Mouse (Mus musculus) midbrain, embryonic 16.5 days (tissue): Measurements from ENCODE around the gene Aagab. TPM values are rescaled to one million over a fixed set of nuclear protein-coding genes. Genes with fewer than 3 reads are reported as not detected.

ENCODE experiments used
- ATAC-seq: fragments of 200-750 bp; cut with Nextera tagmentation; 2 replicates; pipeline ENCODE4 v1.8.0; 2017; ENCODE audit warnings: moderate TSS enrichment
- H3K27ac ChIP-seq: fragments of 300-500 bp; sonication (generic); 2 replicates; pipeline ENCODE4 v1.5.1; 2014; ENCODE audit warnings: mild to moderate bottlenecking, low read length, mixed read lengths
- H3K27me3 ChIP-seq: fragments of 300-500 bp; sonication (generic); 2 replicates; pipeline ENCODE4 v1.6.1; 2014; ENCODE audit warnings: low read depth, low read length, mixed read lengths; ENCODE audit not compliant: control insufficient read depth, insufficient read depth
- H3K36me3 ChIP-seq: fragments of 300-500 bp; sonication (generic); 2 replicates; pipeline ENCODE4 v1.6.1; 2014; ENCODE audit warnings: mild to moderate bottlenecking, low read length, moderate library complexity, mixed read lengths; ENCODE audit not compliant: control insufficient read depth, insufficient read depth
- H3K4me1 ChIP-seq: fragments of 300-500 bp; sonication (generic); 2 replicates; pipeline ENCODE4 v1.6.1; 2014; ENCODE audit warnings: mild to moderate bottlenecking, low read length, mixed read lengths; ENCODE audit not compliant: control insufficient read depth, insufficient read depth
- H3K4me2 ChIP-seq: fragments of 300-500 bp; sonication (generic); 2 replicates; pipeline ENCODE4 v1.6.1; 2014; ENCODE audit warnings: mild to moderate bottlenecking, low read length, mixed read lengths
- H3K4me3 ChIP-seq: fragments of 300-500 bp; sonication (generic); 2 replicates; pipeline ENCODE4 v1.5.1; 2014; ENCODE audit warnings: low read depth, mild to moderate bottlenecking, low read length, moderate library complexity, mixed read lengths
- H3K9ac ChIP-seq: fragments of 300-500 bp; sonication (generic); 2 replicates; pipeline ENCODE4 v1.6.1; 2014; ENCODE audit warnings: low read depth, low read length, mixed read lengths
- H3K9me3 ChIP-seq: fragments of 300-500 bp; sonication (generic); replicated peaks from 2 replicates; pipeline ENCODE4 v1.6.1; 2014; ENCODE audit warnings: mild to moderate bottlenecking, low read length, mixed read lengths; ENCODE audit not compliant: control insufficient read depth, poor library complexity, severe bottlenecking
- WGBS: fragments of 180-500 bp; shearing (Covaris S2); extraction: QIAGEN DNeasy Blood & Tissue Kit; methylation state at CpG from one replicate; pipeline ENCODE4 v1.1.7; 2014; 5-methylcytosine and 5-hydroxymethylcytosine counted together
- polyA plus RNA-seq: library from polyadenylated mRNA; unstranded; fragments of >200 nt; fragmentation: Nextera tagmentation; extraction: Ambion mirVana; gene quantifications from 2 replicates; pipeline ENCODE4 v1.2.1, GENCODE M21; 2015

Gene Aagab
- polyA plus RNA-seq, 1 experiment from 2014 or later: 69.6 TPM

DNA sequence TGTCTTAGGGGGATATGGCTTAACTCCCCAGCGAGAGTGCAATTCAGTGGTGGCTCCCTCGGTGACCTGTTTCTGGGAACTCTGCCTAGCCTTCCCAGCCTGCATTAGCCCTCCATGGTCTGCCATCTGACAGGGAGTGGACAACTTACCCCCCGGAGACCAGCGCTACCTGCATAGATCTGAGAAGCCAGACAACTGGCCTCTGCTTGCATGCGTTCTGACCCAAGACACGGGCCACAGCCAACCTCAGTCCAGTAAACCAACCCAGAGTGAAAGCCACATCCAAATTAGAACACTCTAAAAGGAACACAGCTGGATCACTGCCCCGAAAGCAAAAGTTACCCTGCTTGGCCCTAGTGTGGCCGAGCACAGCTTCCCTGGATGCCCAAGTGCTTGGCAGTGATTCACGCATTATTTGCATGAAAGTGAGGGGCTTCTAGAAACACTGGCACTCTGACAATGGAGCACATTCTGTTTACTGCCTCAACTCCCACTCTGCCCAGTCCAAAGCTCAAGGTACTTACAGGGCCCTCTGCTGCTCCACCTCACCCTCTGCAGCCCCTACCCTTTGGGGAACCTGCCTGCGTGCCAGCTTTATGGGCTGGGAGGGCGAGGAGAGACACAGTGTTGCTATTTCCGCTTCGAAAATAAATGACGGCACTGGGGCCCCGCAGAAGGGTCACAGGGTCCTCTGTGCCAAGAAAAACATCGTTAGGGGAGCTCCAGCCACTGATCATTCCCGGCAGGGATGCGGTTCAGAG, 64.3 kb downstream of the Aagab start:
- no peak overlapping the region for H3K4me2 ChIP-seq
- 67% methylated on average over 18 of the region's 18 CpGs for WGBS
- H3K4me3 ChIP-seq: no peak overlapping the region
- ATAC-seq: peak; percentile 25; the same call in 1 of the 2 replicates
- H3K9me3 ChIP-seq: no peaks in the 10 kb centered on the region
- no peak overlapping the region for H3K9ac ChIP-seq
- no peaks in the 10 kb centered on the region for H3K27me3 ChIP-seq
- no peaks in the 10 kb centered on the region for H3K36me3 ChIP-seq
- peaks cover 12% of the 10 kb centered on the region for H3K4me1 ChIP-seq
- no peak overlapping the region for H3K27ac ChIP-seq

GRCm38 (mm10) chr9:63667373-63667724, 64.9 kb downstream of the Aagab start:
- H3K27me3 ChIP-seq: no peaks in the 10 kb centered on the region
- peaks cover 12% of the 10 kb centered on the region for H3K4me1 ChIP-seq
- ATAC-seq: no peak
- H3K9ac ChIP-seq: no peak overlapping the region
- H3K4me2 ChIP-seq: no peak overlapping the region
- H3K27ac ChIP-seq: no peak overlapping the region
- no peaks in the 10 kb centered on the region for H3K36me3 ChIP-seq
- H3K9me3 ChIP-seq: no peaks in the 10 kb centered on the region
- no peak overlapping the region for H3K4me3 ChIP-seq
- WGBS: 81% methylated on average over 8 of the region's 8 CpGs

GRCm38 (mm10) chr9:63668621-63669020, 66.2 kb downstream of the Aagab start:
- H3K27me3 ChIP-seq: no peaks in the 10 kb centered on the region
- no peaks in the 10 kb centered on the region for H3K9me3 ChIP-seq
- H3K36me3 ChIP-seq: no peaks in the 10 kb centered on the region
- no peak overlapping the region for H3K9ac ChIP-seq
- H3K4me3 ChIP-seq: no peak overlapping the region
- no peak overlapping the region for H3K27ac ChIP-seq
- ATAC-seq: no peak
- WGBS: 70% methylated on average over 1 of the region's 1 CpGs
- peaks cover 12% of the 10 kb centered on the region for H3K4me1 ChIP-seq
- no peak overlapping the region for H3K4me2 ChIP-seq

DNA sequence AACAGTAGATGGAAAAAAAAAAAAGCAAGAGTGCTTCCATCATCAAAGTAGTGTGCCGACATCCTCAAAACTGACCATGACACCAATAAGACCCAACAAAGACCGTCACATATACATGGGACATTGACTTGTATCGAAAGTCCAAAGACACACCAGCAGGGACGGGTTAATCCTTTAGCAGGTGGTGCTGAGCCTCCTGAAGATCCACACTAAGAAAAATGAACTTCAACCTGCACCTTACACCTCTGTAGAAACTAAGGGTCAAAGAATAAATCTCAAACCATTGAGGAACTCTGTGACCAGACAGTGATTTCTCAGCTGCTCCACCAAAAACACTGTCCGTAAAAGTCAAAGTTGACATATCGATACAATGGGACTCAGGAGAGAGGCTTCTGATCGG, 67.4 kb downstream of the Aagab start:
- H3K36me3 ChIP-seq: no peaks in the 10 kb centered on the region
- WGBS: 94% methylated on average over 7 of the region's 7 CpGs

DNA sequence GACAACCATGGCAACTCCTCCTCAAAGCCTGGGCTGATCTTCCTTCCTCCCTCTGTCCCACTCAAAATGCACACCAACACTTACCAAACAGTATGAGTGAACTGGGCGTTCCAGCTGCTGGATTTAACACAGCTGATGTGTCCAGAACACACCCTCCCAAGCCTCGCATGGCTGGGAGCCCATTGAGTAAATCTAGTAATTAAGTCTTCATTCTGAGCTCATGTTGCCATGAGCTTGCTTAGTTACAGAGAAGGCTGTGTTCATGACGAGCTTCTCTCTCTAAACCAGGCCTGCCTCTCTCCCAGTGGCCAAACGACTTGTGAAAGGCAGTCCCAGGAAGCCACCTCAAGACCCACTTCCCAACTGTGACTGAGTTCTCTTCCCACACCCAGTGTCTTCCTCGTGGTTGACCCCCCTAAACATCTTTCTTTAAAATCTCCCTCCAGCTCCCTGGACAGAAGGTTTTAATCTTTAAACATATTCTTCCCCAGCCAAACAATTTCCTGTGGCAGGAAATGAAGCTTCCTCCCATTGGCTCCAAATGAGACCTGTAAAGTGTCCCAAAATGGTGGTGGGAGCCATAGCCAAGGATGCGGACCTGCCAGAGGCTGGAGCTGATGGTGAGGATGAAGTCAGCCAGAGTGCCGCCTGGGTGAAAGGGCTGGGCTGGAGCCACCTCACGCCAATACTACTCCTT, 70.5 kb downstream of the Aagab start:
- H3K27ac ChIP-seq: no peak overlapping the region
- H3K36me3 ChIP-seq: no peaks in the 10 kb centered on the region
- peaks cover 2% of the 10 kb centered on the region for H3K4me1 ChIP-seq
- H3K27me3 ChIP-seq: no peaks in the 10 kb centered on the region
- H3K9me3 ChIP-seq: no peaks in the 10 kb centered on the region
- WGBS: 68% methylated on average over 8 of the region's 8 CpGs
- no peak for ATAC-seq
- H3K4me2 ChIP-seq: no peak overlapping the region
- no peak overlapping the region for H3K9ac ChIP-seq
- no peak overlapping the region for H3K4me3 ChIP-seq

More for the DNA sequence above, 67.4 kb downstream of the Aagab start:
- no peaks in the 10 kb centered on the region for H3K27me3 ChIP-seq
- H3K9ac ChIP-seq: no peak overlapping the region
- H3K4me2 ChIP-seq: no peak overlapping the region
- peaks cover 9% of the 10 kb centered on the region for H3K4me1 ChIP-seq
- ATAC-seq: no peak
- H3K4me3 ChIP-seq: no peak overlapping the region
- H3K9me3 ChIP-seq: no peaks in the 10 kb centered on the region
- H3K27ac ChIP-seq: no peak overlapping the region

GRCm38 (mm10) chr9:63673494-63673805, 71.0 kb downstream of the Aagab start:
- Histone ChIP-seq H3K27ac (no peak overlapping the region), H3K36me3 (no peaks in the 10 kb centered on the region), H3K27me3 (no peaks in the 10 kb centered on the region), H3K4me2 (no peak overlapping the region), H3K4me3 (no peak overlapping the region), H3K9me3 (no peaks in the 10 kb centered on the region), H3K9ac (no peak overlapping the region), H3K4me1 (peaks cover 2% of the 10 kb centered on the region; the same call in 1 of the 2 replicates)
- no peak for ATAC-seq
- WGBS: 89% methylated on average over 3 of the region's 3 CpGs

DNA sequence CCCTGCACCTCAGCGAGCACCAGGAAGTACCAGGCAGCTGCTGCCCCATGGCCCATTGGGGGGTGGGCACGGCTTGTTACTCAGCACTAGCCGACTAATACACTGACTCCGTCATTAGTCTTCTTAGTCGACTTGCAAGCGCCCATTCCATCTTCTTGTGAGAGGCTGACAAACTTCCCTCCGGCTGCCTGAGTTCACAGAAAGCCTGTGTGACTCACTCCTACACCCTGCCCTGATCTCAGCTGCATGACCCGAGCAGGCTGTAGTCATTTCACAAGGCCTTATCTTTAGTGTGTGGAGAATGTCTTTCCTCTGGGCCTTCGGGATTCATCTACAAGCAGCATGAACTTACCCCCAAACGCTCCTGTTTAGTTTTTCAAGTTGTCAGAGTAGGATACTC, 72.2 kb downstream of the Aagab start:
- H3K4me3 ChIP-seq: no peak overlapping the region
- ATAC-seq: no peak
- WGBS: 91% methylated on average over 10 of the region's 10 CpGs
- no peak overlapping the region for H3K9ac ChIP-seq
- no peaks in the 10 kb centered on the region for H3K27me3 ChIP-seq
- no peak overlapping the region for H3K27ac ChIP-seq
- no peaks in the 10 kb centered on the region for H3K4me1 ChIP-seq
- no peaks in the 10 kb centered on the region for H3K9me3 ChIP-seq
- H3K36me3 ChIP-seq: no peaks in the 10 kb centered on the region
- H3K4me2 ChIP-seq: no peak overlapping the region

DNA sequence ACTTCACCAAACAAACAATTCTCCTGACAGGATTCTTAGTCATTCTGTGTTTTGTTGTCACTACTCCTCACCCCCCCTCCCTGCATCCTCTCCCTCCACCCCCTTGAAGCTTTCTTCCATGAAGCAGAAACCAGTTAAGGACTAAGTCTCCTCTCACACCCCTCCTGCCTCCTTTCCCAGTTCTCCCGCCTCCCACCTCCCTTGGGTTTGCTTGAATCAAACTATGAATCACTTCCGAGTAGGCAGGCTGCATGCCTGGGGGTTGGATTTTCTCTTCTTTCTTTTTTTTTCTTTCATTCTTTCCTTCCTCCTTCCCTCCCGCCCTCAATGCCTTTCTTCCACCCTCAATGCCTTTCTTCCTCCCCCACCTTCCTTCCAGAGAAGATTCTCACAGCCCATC, 75.2 kb downstream of the Aagab start:
- 69% methylated on average over 3 of the region's 3 CpGs for WGBS
- Histone ChIP-seq H3K4me3 (no peak overlapping the region), H3K4me1 (no peaks in the 10 kb centered on the region), H3K9me3 (no peaks in the 10 kb centered on the region), H3K27me3 (no peaks in the 10 kb centered on the region), H3K36me3 (no peaks in the 10 kb centered on the region), H3K4me2 (no peak overlapping the region), H3K27ac (no peak overlapping the region), H3K9ac (no peak overlapping the region)
- no peak for ATAC-seq

DNA sequence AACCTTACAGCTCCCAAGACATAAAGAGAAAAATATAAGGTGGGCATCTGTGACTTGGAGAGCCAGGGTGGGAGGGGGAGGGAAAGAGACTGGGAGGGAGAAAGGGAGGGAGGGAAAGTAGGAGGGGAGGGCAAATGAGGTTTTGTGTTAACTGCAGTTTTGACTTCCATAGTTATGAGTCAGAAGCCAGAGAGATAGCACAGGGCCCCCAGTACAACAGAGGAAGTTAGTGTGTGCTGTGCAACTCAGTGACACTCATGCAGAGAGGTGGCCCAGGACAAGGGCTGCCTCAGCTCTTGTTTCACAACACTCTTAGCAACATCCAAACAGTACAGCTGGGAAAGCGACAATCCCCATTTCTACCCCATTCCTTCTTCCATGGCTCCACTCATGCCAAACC, 75.6 kb downstream of the Aagab start:
- no peak overlapping the region for H3K27ac ChIP-seq
- no peaks in the 10 kb centered on the region for H3K9me3 ChIP-seq
- H3K4me3 ChIP-seq: no peak overlapping the region
- no peak for ATAC-seq
- H3K9ac ChIP-seq: no peak overlapping the region
- H3K4me2 ChIP-seq: no peak overlapping the region
- WGBS: 86% methylated on average over 1 of the region's 1 CpGs
- no peaks in the 10 kb centered on the region for H3K36me3 ChIP-seq
- no peaks in the 10 kb centered on the region for H3K27me3 ChIP-seq
- H3K4me1 ChIP-seq: no peaks in the 10 kb centered on the region
